7 mouse cellular contexts compared by ENCODE assay signal in genomic region chr5:35870408-35871012, GRCm38 (mm10). TPM values are rescaled to one million over a fixed set of nuclear protein-coding genes. Genes with fewer than 3 reads are reported as not detected.
A peak's percentile ranks its signal among the peaks of the same experiment; 100 is the strongest.
DNase-seq lines count a peak whose midpoint lies in the region; ATAC-seq and TF ChIP-seq lines count a peak whose summit lies in the region.

No protein-coding gene starts in this region.

- no peak overlapping the region for H3K9ac ChIP-seq in hindbrain, postnatal 0 days (replicated peaks; ENCODE audit: low read length)
- no peak overlapping the region for H3K9ac ChIP-seq in midbrain, embryonic 11.5 days (ENCODE audit: low read length)

- H3K36me3 ChIP-seq in hindbrain, postnatal 0 days (ENCODE audit: insufficient read depth, low read length): no peaks in the 10 kb centered on the region
- no peaks in the 10 kb centered on the region for H3K36me3 ChIP-seq in midbrain, embryonic 11.5 days (ENCODE audit: control insufficient read depth, insufficient read depth, low read length)
- no peaks in the 10 kb centered on the region for H3K36me3 ChIP-seq in small intestine, adult 2 months (ENCODE audit: control insufficient read depth, insufficient read depth, low read length)

- no peak for TF ChIP-seq POLR2A in small intestine, adult 2 months (IDR thresholded peaks at IDR 0.05; ENCODE audit: low read depth, low read length)

- no peaks in the 10 kb centered on the region for H3K27me3 ChIP-seq in hindbrain, postnatal 0 days (ENCODE audit: insufficient read depth, low read length)
- no peaks in the 10 kb centered on the region for H3K27me3 ChIP-seq in midbrain, embryonic 11.5 days (ENCODE audit: control insufficient read depth, insufficient read depth, low read length)
- H3K27me3 ChIP-seq in small intestine, adult 2 months (ENCODE audit: control insufficient read depth, insufficient read depth, low read length): no peaks in the 10 kb centered on the region

- TF ChIP-seq CTCF in hindbrain, postnatal 0 days (IDR thresholded peaks at IDR 0.05; ENCODE audit: low read depth): peak; percentile 95
- peak; percentile 75; the same call in 1 of the 2 replicates for TF ChIP-seq CTCF in small intestine, adult 2 months (IDR thresholded peaks at IDR 0.05; ENCODE audit: extremely low read depth, insufficient read length, insufficient replicate concordance, low read depth, low read length)

- ATAC-seq in hindbrain, postnatal 0 days: peak; percentile 86
- peak; percentile 65 for ATAC-seq in midbrain, embryonic 11.5 days (ENCODE audit: low FRiP score)

- H3K4me3 ChIP-seq in hindbrain, postnatal 0 days (ENCODE audit: low read length): no peak overlapping the region
- no peak overlapping the region for H3K4me3 ChIP-seq in midbrain, embryonic 11.5 days (ENCODE audit: low read depth, low read length)
- no peak overlapping the region for H3K4me3 ChIP-seq in small intestine, adult 2 months (ENCODE audit: low read depth, low read length)

- peak; percentile 53 for DNase-seq in T-cell, adult 2 months (ENCODE audit: low spot score)
- DNase-seq in cerebellum, adult 8-10 months: peak; percentile 62
- DNase-seq in frontal cortex, postnatal 25 days (ENCODE audit: low spot score in 2 of 2): peak; percentile 29 to 49
- peak; percentile 93 for DNase-seq in hindbrain, postnatal 0 days (ENCODE audit: low spot score)
- DNase-seq in left cerebral cortex, adult 18-20 months (ENCODE audit: low spot score in 2 of 2): peak; percentile 63 to 74
- peak; percentile 96 for DNase-seq in midbrain, embryonic 11.5 days (ENCODE audit: low spot score, missing footprints)

- 55% methylated on average over 8 of the region's 8 CpGs for WGBS in hindbrain, postnatal 0 days
- 62% methylated on average over 8 of the region's 8 CpGs for WGBS in midbrain, embryonic 11.5 days
- WGBS in small intestine, adult 2 months: 48% methylated on average over 8 of the region's 8 CpGs

- H3K9me3 ChIP-seq in hindbrain, postnatal 0 days (ENCODE audit: low read length): no peaks in the 10 kb centered on the region
- no peaks in the 10 kb centered on the region for H3K9me3 ChIP-seq in midbrain, embryonic 11.5 days (ENCODE audit: control insufficient read depth, low read length)

- no peak overlapping the region for H3K4me2 ChIP-seq in hindbrain, postnatal 0 days (ENCODE audit: low read depth, low read length)
- no peak overlapping the region for H3K4me2 ChIP-seq in midbrain, embryonic 11.5 days

- no peaks in the 10 kb centered on the region for H3K4me1 ChIP-seq in hindbrain, postnatal 0 days (ENCODE audit: insufficient read depth, low read length)
- H3K4me1 ChIP-seq in midbrain, embryonic 11.5 days (ENCODE audit: control insufficient read depth, insufficient read depth, low read length): peaks cover 5% of the 10 kb centered on the region
- H3K4me1 ChIP-seq in small intestine, adult 2 months (ENCODE audit: control insufficient read depth, insufficient read depth, insufficient read length, low read length): no peaks in the 10 kb centered on the region

- H3K27ac ChIP-seq in hindbrain, postnatal 0 days: no peak overlapping the region
- H3K27ac ChIP-seq in midbrain, embryonic 11.5 days (ENCODE audit: low read depth, low read length): no peak overlapping the region
- H3K27ac ChIP-seq in small intestine, adult 2 months (ENCODE audit: insufficient read depth, low read depth, low read length): no peak overlapping the region

RNA-seq across cellular contexts. Expression of gene Afap1, which starts 22.6 kb away (rescaled TPM):
- 59.7 and 89.4 TPM in 2 replicates for total RNA-seq in hindbrain, postnatal 0 days (2014; rRNA removed)
- polyA plus RNA-seq in hindbrain, postnatal 0 days (2015; fragmentation: Nextera tagmentation; extraction: Ambion mirVana): 38.2 and 43.6 TPM in 2 replicates
- total RNA-seq in left cerebral cortex, adult 18-20 months (2021): 10 to 100 TPM; 28.3 to 29.1 TPM
- polyA plus RNA-seq in midbrain, embryonic 11.5 days (2014; fragmentation: Nextera tagmentation; extraction: Ambion mirVana): 36.1 and 37.5 TPM in 2 replicates
- polyA plus RNA-seq in small intestine, adult 2 months (2012; rRNA removed): 2.3 and 3.0 TPM in 2 replicates

Comparison
In these comparisons a context has a peak if more than half of its experiments do, and no peak if none do; other contexts are left out.
1. DNase-seq: peak in every context shown above with its lines; median percentile 96 in midbrain, embryonic 11.5 days; 93 in hindbrain, postnatal 0 days; 68 in left cerebral cortex, adult 18-20 months; 62 in cerebellum, adult 8-10 months; 53 in T-cell, adult 2 months; 39 in frontal cortex, postnatal 25 days.